Mouse (Mus musculus) megakaryocyte, embryonic 14.5 days (primary cell): ENCODE data around the gene Rpusd1.

Experiments used
- FLI1 ChIP-seq: IDR thresholded peaks from 2 replicates; pipeline ENCODE4 v1.6.1; 2012; ENCODE audit warnings: low read length, inconsistent platforms, mixed read lengths
- GATA1 ChIP-seq: IDR thresholded peaks from 3 replicates; pipeline ENCODE4 v1.6.1; 2012; ENCODE audit warnings: mixed read lengths, low read length, inconsistent platforms, borderline replicate concordance

- TF ChIP-seq FLI1 (no peak), GATA1 (no peak)
Measured at GRCm38 (mm10) chr17:25775318-25776062, 48.0 kb downstream of the Rpusd1 start.
